Mouse (Mus musculus): Measurements from ENCODE around the gene Tnfrsf13c. TPM values are rescaled to one million over a fixed set of nuclear protein-coding genes. Genes with fewer than 3 reads are reported as not detected.

The Tnfrsf13c gene
- polyA plus RNA-seq, 1 experiment from 2014 or later: 0.08 TPM

DNA sequence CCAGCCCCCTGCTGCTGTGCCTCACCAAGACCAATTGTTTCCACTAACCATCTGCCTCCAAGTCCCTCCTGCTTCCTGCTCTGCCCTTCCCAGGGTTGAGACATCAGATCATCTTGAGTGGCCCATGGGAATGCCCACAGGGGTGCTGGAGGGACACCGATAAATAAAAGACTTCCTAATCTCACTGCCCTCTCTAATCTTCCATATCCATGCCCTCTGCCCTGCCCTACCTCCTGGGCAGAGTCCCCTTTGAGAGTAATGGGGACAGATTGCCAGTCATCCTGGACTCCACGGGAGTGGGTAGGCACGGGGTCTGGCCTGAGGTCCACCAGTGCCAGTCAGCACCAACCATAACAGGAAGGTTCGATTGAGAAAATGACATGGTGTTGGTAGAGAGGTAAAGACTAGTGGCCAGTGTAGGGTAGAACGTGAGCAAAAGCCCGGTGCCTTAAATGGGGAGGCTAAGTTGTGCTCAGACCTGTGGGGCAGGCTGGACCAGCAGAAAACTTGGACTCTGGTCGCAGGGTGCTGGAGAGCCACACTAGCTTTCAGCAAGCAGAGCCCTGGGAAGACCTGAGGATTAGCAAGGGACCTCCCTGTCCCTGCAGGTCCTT lies 540 bp upstream of the Tnfrsf13c start:
- Histone ChIP-seq H3K27ac (no peak overlapping the region), H3K4me3 (no peak overlapping the region), H3K4me1 (peaks cover 10% of the 10 kb centered on the region), H3K36me3 (replicated peaks) (no peaks in the 10 kb centered on the region), H3K9ac (no peak overlapping the region), H3K4me2 (peak overlapping the region; percentile 60; the same call in 1 of the 2 replicates), H3K9me3 (no peaks in the 10 kb centered on the region), H3K27me3 (replicated peaks) (peaks cover 7% of the 10 kb centered on the region)
- WGBS: 36% methylated on average over 7 of the region's 7 CpGs
- no peak for ATAC-seq (replicated peaks)

DNA sequence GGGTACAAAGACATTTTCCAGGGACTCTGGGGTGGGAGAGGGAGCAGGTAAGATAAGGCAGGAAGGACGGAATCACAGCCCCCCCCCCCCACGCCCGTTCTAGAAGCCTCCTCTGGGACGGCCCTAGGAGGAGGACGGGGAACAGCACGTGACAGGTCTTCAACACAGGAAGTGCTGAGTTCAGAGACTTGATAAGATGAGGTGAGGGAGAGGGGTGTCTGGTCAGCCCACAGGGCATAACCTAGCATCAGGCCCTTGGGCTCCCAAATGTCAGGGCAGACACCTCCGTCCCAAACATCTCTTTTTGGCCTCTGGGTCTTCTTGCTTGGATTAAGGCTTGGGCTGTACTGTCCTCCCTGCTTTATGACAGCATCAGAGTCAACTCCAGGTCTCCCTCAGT lies 918 bp downstream of the Tnfrsf13c start:
- Histone ChIP-seq H3K9me3 (no peaks in the 10 kb centered on the region), H3K27ac (no peak overlapping the region), H3K4me3 (no peak overlapping the region), H3K9ac (no peak overlapping the region), H3K4me1 (peaks cover 10% of the 10 kb centered on the region), H3K27me3 (replicated peaks) (peaks cover 7% of the 10 kb centered on the region), H3K4me2 (no peak overlapping the region), H3K36me3 (replicated peaks) (no peaks in the 10 kb centered on the region)
- WGBS: 61% methylated on average over 7 of the region's 7 CpGs
- no peak; the same call in 1 of the 2 replicates for ATAC-seq (replicated peaks)

DNA sequence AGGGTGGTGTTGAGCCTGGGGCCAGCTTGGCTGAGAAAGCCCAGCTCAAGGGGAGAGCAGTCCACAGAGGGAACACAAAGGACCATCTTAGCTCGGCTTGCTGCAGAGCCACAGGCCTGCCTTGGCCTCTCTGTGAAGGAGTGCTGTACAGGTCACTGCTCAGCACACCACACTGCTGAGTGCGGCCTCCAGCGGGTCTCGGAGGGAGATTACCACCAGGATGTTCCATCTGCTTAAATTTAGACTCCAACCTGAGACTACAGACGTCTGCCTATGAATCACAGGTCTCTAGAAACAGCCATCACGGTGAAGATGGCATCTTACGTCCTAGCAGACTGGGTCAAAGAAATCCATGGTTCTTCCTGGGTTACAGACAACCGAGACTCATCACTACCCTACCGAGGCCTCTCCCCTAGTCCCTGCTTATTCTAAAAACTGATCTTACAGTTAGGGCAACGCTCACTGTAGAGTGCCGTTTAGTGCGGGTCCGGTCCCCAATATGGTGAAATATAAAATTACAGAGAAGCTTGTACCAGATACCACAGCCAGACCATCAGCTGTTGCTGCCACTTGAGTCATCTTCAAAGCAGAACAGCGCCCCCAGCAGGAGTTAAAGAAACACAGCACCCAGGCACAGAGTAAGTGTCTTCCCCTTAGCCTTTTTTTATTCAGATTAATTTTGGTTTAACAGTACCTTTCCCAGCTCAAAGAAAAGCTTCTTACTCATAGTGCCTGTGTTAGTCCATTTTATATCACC lies 2.9 kb downstream of the Tnfrsf13c start:
- 68% methylated on average over 14 of the region's 14 CpGs for WGBS
- ATAC-seq (replicated peaks): no peak
- Histone ChIP-seq H3K4me2 (no peak overlapping the region), H3K4me1 (peaks cover 17% of the 10 kb centered on the region), H3K36me3 (replicated peaks) (no peaks in the 10 kb centered on the region), H3K27ac (no peak overlapping the region), H3K27me3 (replicated peaks) (peaks cover 7% of the 10 kb centered on the region), H3K9ac (no peak overlapping the region), H3K9me3 (no peaks in the 10 kb centered on the region), H3K4me3 (no peak overlapping the region)

DNA sequence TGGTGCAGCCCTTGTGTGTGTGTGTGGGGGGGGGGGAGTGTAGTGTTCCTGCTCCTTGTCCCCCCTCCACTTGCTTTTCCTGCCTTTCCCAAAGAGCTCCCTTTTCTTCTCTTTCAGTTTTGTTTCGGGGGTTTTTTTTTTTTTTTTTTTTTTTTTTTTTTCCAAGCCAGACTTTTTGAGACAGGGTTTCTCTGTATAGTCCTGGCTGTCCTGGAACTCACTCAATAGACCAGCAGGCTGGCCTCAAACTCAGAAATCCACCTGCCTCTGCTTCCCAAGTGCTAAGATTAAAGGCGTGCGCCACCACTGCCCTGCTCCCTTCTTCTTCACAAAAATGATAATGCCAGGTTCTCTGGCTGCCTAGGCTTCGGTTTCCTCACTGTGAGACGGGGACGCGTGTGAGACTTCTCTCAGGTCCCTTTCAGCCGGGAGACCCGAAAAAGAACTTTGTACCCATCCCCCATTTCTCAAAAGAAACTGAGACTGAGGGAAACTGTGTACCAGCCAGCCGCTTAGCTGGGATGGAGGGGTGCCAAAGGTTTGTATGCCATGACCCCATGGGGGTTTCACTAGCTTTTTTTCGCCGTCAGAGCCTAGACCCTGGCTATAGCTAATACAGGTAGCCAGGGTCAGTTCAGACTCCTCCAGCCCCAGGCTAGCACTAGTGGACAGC lies 4.0 kb downstream of the Tnfrsf13c start:
- no peak for ATAC-seq (replicated peaks)
- H3K36me3 ChIP-seq (replicated peaks): no peaks in the 10 kb centered on the region
- 58% methylated on average over 11 of the region's 12 CpGs for WGBS

DNA sequence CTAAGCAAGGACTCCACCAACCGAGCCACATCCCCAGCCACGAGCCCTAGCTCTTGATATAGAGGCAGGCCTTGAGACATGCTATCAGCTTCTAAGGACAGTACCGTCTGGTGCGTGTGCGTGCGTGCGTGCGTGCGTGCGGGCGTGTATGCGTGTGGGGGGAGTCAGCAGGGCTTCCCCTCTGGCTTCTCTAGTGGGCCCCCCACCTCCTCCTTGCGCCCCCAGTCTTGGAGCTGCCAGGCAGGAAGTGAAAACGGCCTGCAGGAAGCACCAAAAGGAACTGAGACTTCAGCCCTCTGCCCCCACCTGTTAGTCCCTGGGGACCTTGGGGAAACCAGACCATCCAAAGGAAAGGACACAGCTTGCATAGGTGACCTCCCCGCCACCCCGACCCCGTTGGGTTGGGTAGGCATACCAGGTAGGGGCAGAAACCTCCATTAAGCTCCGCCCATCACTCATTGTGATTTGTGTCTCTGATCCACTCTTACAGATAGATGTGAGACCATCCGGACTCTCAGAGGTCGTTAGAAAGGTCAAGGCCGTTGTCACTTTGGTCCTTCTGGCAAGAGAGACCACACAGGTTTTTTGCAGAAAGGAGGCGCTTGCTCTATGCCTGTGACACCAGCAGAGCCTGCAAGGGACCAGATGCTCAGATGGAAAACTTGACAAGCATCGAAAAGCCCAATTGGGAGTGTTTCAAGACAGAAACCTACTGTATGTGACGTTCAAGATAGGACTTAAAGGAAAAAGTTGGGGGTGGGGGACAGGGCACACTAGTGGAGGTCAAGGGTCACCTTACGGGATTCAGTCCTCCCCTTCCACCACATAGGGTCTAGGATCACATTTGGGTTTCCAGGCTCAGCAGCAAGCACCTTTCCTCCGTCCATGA lies 5.1 kb downstream of the Tnfrsf13c start:
- Histone ChIP-seq H3K27me3 (replicated peaks) (peaks cover 17% of the 10 kb centered on the region), H3K4me3 (no peak overlapping the region), H3K9ac (no peak overlapping the region), H3K9me3 (no peaks in the 10 kb centered on the region), H3K4me2 (no peak overlapping the region), H3K4me1 (peaks cover 15% of the 10 kb centered on the region), H3K27ac (no peak overlapping the region), H3K36me3 (replicated peaks) (no peaks in the 10 kb centered on the region)
- WGBS: 82% methylated on average over 26 of the region's 26 CpGs
- no peak for ATAC-seq (replicated peaks)

More for the DNA sequence above, 4.0 kb downstream of the Tnfrsf13c start:
- H3K9ac ChIP-seq: no peak overlapping the region
- H3K27ac ChIP-seq: no peak overlapping the region
- no peak overlapping the region for H3K4me2 ChIP-seq
- H3K27me3 ChIP-seq (replicated peaks): peaks cover 9% of the 10 kb centered on the region
- H3K4me1 ChIP-seq: peaks cover 21% of the 10 kb centered on the region
- H3K9me3 ChIP-seq: no peaks in the 10 kb centered on the region
- no peak overlapping the region for H3K4me3 ChIP-seq

DNA sequence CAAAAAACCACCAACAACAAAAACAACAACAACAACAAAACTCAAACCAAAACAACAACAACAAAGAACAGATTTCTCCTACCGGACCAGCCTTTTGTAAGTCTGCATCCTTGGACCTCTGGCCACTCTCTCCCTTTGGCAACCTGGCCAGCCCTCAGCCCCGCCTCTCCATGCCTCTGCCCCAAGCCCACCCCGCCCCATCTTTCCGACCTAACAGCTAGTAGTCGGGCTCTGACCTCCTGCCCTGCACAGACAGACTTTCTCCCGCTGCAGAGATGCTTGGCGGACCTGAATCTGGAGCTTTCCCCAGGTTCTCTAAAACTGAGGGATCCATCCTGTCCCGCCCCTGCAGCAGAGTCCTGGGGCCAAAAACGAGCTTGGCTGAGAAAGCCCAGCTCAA lies 6.2 kb downstream of the Tnfrsf13c start:
- Histone ChIP-seq H3K27me3 (replicated peaks) (peaks cover 22% of the 10 kb centered on the region), H3K4me1 (peaks cover 11% of the 10 kb centered on the region), H3K9ac (no peak overlapping the region), H3K4me2 (no peak overlapping the region), H3K36me3 (replicated peaks) (no peaks in the 10 kb centered on the region), H3K27ac (no peak overlapping the region), H3K9me3 (no peaks in the 10 kb centered on the region), H3K4me3 (no peak overlapping the region)
- ATAC-seq (replicated peaks): no peak
- 37% methylated on average over 9 of the region's 9 CpGs for WGBS

DNA sequence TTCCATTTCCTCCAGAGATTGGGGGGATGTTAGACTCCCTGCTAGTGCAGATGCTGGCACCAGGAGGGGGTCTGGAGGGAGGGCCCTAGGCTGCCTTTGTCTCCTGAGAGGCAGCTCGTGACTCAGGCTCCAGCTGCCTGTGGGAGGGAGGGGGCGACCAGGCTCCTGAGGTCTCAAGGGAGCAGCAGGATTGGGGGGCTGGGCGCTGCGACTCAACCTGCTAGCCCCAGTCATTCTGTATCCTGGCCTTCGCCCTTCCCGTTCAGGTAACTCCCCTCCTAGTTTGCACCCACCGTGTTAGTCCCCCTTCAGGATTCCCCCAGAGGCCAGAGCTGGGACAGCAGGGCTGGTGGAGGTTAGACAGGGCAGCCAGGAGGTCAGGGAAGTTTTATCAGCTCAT lies 7.1 kb downstream of the Tnfrsf13c start:
- Histone ChIP-seq H3K27ac (no peak overlapping the region), H3K36me3 (replicated peaks) (no peaks in the 10 kb centered on the region), H3K9ac (no peak overlapping the region), H3K4me1 (peaks cover 19% of the 10 kb centered on the region), H3K9me3 (no peaks in the 10 kb centered on the region), H3K4me3 (no peak overlapping the region), H3K27me3 (replicated peaks) (peaks cover 28% of the 10 kb centered on the region), H3K4me2 (no peak overlapping the region)
- WGBS: 13% methylated on average over 7 of the region's 7 CpGs
- no peak for ATAC-seq (replicated peaks)

DNA sequence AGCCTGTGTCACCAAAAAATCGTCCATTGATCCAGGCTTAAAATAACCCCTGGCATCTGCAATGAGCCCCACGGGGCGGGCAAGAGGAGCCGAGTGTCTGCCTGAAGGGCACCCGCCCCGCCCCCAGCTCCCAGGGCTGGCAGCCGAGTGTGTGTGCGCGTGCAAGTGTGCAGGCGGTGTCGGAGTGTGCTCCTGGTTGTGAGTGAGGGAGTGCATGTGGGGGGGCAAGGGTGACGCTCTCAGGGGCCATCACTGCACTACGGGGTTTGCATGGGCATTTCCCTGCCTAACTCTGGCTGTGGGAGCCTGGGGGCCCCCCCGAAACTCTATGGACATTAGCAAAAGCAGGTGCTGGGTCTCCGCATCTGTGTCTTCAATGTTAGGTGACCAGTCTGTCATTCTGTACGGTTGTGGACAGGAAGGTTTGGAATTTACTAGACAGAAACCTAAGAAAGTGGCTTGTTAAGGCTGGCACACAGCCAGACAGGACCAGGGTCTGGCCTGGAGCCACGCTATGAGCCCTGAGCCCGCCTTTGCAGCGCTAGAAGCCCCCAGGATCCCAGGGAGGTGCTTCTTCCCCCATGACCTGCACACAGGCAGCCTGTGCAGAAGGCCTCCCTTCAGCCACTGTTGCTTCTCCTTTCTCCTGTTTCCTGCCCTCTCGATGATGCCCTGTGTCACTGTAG lies 7.9 kb downstream of the Tnfrsf13c start:
- Histone ChIP-seq H3K4me1 (peaks cover 26% of the 10 kb centered on the region), H3K27ac (no peak overlapping the region), H3K36me3 (replicated peaks) (no peaks in the 10 kb centered on the region), H3K27me3 (replicated peaks) (peaks cover 36% of the 10 kb centered on the region), H3K4me3 (no peak overlapping the region), H3K9ac (no peak overlapping the region), H3K9me3 (no peaks in the 10 kb centered on the region), H3K4me2 (no peak overlapping the region)
- no peak for ATAC-seq (replicated peaks)
- WGBS: 41% methylated on average over 20 of the region's 20 CpGs

DNA sequence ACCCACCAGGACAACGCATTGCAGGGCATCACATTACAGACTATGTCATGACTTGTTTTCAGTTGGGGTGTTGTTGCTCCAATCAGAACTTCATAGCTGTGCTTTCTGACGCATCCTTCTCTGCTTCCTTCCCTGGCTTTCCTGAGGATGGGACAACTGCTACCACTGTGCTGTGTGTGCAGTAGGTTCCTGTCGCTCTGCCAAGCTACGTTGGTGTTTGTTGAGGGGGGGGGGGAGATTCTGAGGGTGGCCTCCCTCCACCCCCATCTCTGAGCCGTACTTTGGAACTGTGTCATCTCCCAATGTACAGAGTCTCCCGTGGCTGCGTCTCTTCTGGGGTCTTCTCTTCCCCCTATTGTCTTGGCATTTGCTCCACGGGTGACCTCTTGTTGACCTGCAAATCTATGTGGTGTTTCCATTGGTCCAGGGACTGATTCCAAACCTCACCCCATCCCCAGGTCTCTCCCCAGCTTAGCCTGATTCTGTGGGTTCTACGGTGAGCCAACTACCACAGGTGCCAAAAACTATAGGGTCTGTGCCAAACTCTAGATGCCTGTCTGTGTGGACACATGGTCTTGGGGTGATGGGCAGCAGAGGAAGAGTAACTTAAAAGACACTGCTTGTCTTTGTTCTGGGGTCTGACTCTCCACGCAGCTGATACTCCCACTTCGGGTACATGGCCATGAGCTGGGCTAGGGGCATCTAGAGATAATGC lies 8.7 kb downstream of the Tnfrsf13c start:
- Histone ChIP-seq H3K27ac (no peak overlapping the region), H3K9me3 (no peaks in the 10 kb centered on the region), H3K9ac (no peak overlapping the region), H3K27me3 (replicated peaks) (peaks cover 44% of the 10 kb centered on the region), H3K4me2 (no peak overlapping the region), H3K4me3 (no peak overlapping the region), H3K36me3 (replicated peaks) (no peaks in the 10 kb centered on the region), H3K4me1 (peaks cover 26% of the 10 kb centered on the region)
- WGBS: 25% methylated on average over 11 of the region's 11 CpGs
- no peak for ATAC-seq (replicated peaks)

DNA sequence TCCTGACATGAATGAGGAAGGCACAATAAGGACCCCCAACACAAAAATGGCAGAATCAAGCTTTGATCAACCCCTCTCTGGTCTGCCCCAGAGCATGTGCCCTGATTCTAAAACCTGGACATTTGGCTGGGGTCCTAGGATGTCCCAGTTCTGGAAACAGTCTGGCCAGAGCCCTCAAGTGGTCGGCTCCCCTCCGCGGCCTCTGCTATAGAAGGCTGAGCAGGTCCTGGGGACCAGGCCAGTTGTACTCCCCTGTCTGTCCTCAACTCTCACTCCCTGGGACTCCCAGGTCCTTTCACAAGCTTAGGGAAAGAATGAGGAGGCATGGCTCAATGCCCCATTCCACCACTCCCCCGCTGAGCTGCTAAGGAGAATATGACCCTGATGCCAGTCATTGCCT lies 10.9 kb downstream of the Tnfrsf13c start:
- peaks cover 60% of the 10 kb centered on the region for H3K27me3 ChIP-seq (replicated peaks)
- no peak overlapping the region for H3K4me3 ChIP-seq
- no peak overlapping the region for H3K27ac ChIP-seq
- 12% methylated on average over 4 of the region's 4 CpGs for WGBS
- no peak overlapping the region for H3K4me2 ChIP-seq
- H3K9me3 ChIP-seq: no peaks in the 10 kb centered on the region
- H3K36me3 ChIP-seq (replicated peaks): no peaks in the 10 kb centered on the region
- H3K9ac ChIP-seq: no peak overlapping the region
- H3K4me1 ChIP-seq: peaks cover 26% of the 10 kb centered on the region
- no peak for ATAC-seq (replicated peaks)

DNA sequence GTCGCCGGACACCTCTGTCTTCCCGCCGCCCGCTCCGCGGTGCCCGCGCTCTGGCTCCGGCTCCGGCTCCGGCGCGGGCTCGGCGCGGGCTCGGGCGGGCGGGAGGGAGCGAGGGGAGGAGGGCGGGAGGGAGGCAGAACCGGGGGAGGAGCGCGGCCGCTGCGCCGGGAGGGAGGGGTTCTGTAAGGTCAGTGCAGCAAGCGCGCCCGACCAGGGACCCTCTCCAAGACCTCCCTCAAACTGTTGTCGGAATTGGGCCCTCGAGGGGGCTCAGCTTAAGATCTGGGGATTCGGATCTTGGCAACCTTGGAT lies 11.5 kb downstream of the Tnfrsf13c start, which contains the start of gene Shisa8:
Shisa8 (minus strand) TSS at position 64 of the 312 bp plus-strand sequence.
- H3K27me3 ChIP-seq (replicated peaks): peaks cover 63% of the 10 kb centered on the region
- H3K27ac ChIP-seq: no peak within 1 kb of the TSS
- H3K9me3 ChIP-seq: no peaks in the 10 kb centered on the region
- H3K4me3 ChIP-seq: peak within 1 kb of the TSS; percentile 37
- no peak for ATAC-seq (replicated peaks)
- peak within 1 kb of the TSS; percentile 69 for H3K4me2 ChIP-seq
- H3K36me3 ChIP-seq (replicated peaks): no peaks in the 10 kb centered on the region
- 0% methylated on average over 29 of the region's 34 CpGs for whole genome bisulfite sequencing
- peaks cover 29% of the 10 kb centered on the region for H3K4me1 ChIP-seq
- H3K9ac ChIP-seq: peak within 1 kb of the TSS; percentile 12
